Mouse (Mus musculus) urinary bladder, adult 2 months (tissue): Measurements from ENCODE around the gene Prtg. TPM values are rescaled to one million over a fixed set of nuclear protein-coding genes. Genes with fewer than 3 reads are reported as not detected.

Experiments
- polyA plus RNA-seq: library from polyadenylated mRNA; depleted of rRNA; stranded (reverse); fragments of >200 nt; gene quantifications from 2 replicates; pipeline ENCODE4 v1.2.3, GENCODE M21; 2012; rRNA removed

Gene Prtg
- polyA plus RNA-seq, 1 experiment, result 0.10 TPM

Other genes starting within 250 kb of the Prtg start
- gene Nedd4, start 144.5 kb upstream of the Prtg start, polyA plus RNA-seq, result 389 and 506 TPM in 2 replicates
- 1.8 and 2.7 TPM in 2 replicates for gene Pygo1, start 118.8 kb downstream of the Prtg start, polyA plus RNA-seq
- 1.3 TPM in 2 replicates for gene Dyx1c1, start 151.9 kb downstream of the Prtg start, polyA plus RNA-seq
- 0.03 TPM in 2 replicates for gene Gm44503, start 152.0 kb downstream of the Prtg start, polyA plus RNA-seq
- gene Ccpg1os, start 178.5 kb downstream of the Prtg start, polyA plus RNA-seq, result 29.4 TPM in 2 replicates
- 25.9 and 49.0 TPM in 2 replicates for gene Ccpg1, start 178.6 kb downstream of the Prtg start, polyA plus RNA-seq
- gene Pigb, start 233.5 kb downstream of the Prtg start, polyA plus RNA-seq, result 14.2 and 15.7 TPM in 2 replicates
- 7.4 and 17.7 TPM in 2 replicates for gene Rab27a, start 238.0 kb downstream of the Prtg start, polyA plus RNA-seq